Mouse (Mus musculus) ES-CJ7 (cell line): ENCODE data around the gene Kank1.
A peak's percentile ranks its signal among the peaks of the same experiment; 100 is the strongest.

Experiments used
- DNase-seq: peaks from one replicate; pipeline ENCODE4 v3.0.0; 2011; ENCODE audit warnings: low read depth, low spot score

The Kank1 gene

GRCm38 (mm10) chr19:25253198-25253597, 16.4 kb downstream of the Kank1 start:
- DNase-seq: no peak

GRCm38 (mm10) chr19:25253628-25254027, 16.9 kb downstream of the Kank1 start:
- no peak for DNase-seq

GRCm38 (mm10) chr19:25258321-25258720, 21.5 kb downstream of the Kank1 start:
- DNase-seq: no peak

GRCm38 (mm10) chr19:25266181-25266580, 29.4 kb downstream of the Kank1 start:
- no peak for DNase-seq

- no peak for DNase-seq
Measured at GRCm38 (mm10) chr19:25267247-25267646, 30.5 kb downstream of the Kank1 start.

- DNase-seq: no peak
Measured at GRCm38 (mm10) chr19:25268532-25268931, 31.8 kb downstream of the Kank1 start.

GRCm38 (mm10) chr19:25271591-25271990, 34.8 kb downstream of the Kank1 start:
- DNase-seq: no peak

GRCm38 (mm10) chr19:25273179-25273578, 36.4 kb downstream of the Kank1 start:
- DNase-seq: no peak

GRCm38 (mm10) chr19:25276600-25277395, 40.0 kb downstream of the Kank1 start:
- DNase-seq: no peak

- DNase-seq: no peak
Measured at GRCm38 (mm10) chr19:25277761-25278160, 41.0 kb downstream of the Kank1 start.

GRCm38 (mm10) chr19:25279603-25280002, 42.8 kb downstream of the Kank1 start:
- no peak for DNase-seq

GRCm38 (mm10) chr19:25283665-25284064, 46.9 kb downstream of the Kank1 start:
- DNase-seq: no peak

GRCm38 (mm10) chr19:25285756-25286538, 49.2 kb downstream of the Kank1 start:
- DNase-seq: no peak

GRCm38 (mm10) chr19:25290991-25291520, 54.3 kb downstream of the Kank1 start:
- no peak for DNase-seq

- no peak for DNase-seq
Measured at GRCm38 (mm10) chr19:25295207-25295606, 58.4 kb downstream of the Kank1 start.

GRCm38 (mm10) chr19:25297269-25297668, 60.5 kb downstream of the Kank1 start:
- DNase-seq: no peak

- DNase-seq: no peak
Measured at GRCm38 (mm10) chr19:25299852-25300670, 63.3 kb downstream of the Kank1 start.

GRCm38 (mm10) chr19:25301189-25301588, 64.4 kb downstream of the Kank1 start:
- no peak for DNase-seq

- peak; percentile 56 for DNase-seq
Measured at GRCm38 (mm10) chr19:25306277-25306676, 69.5 kb downstream of the Kank1 start.

GRCm38 (mm10) chr19:25308156-25308555, 71.4 kb downstream of the Kank1 start:
- DNase-seq: no peak

- DNase-seq: no peak
Measured at GRCm38 (mm10) chr19:25308763-25309162, 72.0 kb downstream of the Kank1 start.

- no peak for DNase-seq
Measured at GRCm38 (mm10) chr19:25310989-25311388, 74.2 kb downstream of the Kank1 start.
